Mouse (Mus musculus): ENCODE measurements around the gene Ndufaf8. TPM values are rescaled to one million over a fixed set of nuclear protein-coding genes. Genes with fewer than 3 reads are reported as not detected.

Gene Ndufaf8
- total RNA-seq, 2 experiments from 2014 or later = 34.9 to 38.0 TPM

- no peak for DNase-seq (ENCODE audit: low spot score in 2 of 2)
Observed at GRCm38 (mm10) chr11:120085891-120086627, 12.7 kb upstream of the Ndufaf8 start.

GRCm38 (mm10) chr11:120086702-120087152 lies 12.0 kb upstream of the Ndufaf8 start, which contains the start of gene Cep131:
TSS of gene Cep131 (minus strand) at chr11:120086827.
- peak; percentile 95 to 98 for DNase-seq (ENCODE audit: low spot score in 2 of 2)

DNA sequence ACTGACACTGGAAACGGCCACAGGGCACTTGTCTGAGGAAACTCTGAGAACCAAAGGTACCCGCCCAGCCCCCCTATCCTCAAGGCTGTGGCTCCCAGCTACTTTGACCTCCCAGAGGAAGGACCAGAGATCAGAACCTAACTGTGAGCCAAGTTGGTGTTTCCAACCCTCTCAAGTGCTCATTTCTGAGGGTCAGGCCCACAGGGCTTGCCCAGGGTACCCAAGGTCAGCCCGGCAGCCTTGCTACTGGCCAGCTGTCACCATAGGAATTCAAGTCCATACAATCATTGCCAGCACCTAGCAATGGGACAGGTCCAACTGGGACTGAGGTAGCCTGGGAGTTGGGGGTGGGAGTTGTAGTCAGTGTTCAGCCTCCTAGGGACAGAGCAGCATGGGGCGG lies 8.1 kb upstream of the Ndufaf8 start:
- DNase-seq (ENCODE audit: low spot score in 2 of 2) = no peak

- no peak for DNase-seq (ENCODE audit: low spot score in 2 of 2)
Observed at GRCm38 (mm10) chr11:120092817-120093591, 5.7 kb upstream of the Ndufaf8 start.

DNA sequence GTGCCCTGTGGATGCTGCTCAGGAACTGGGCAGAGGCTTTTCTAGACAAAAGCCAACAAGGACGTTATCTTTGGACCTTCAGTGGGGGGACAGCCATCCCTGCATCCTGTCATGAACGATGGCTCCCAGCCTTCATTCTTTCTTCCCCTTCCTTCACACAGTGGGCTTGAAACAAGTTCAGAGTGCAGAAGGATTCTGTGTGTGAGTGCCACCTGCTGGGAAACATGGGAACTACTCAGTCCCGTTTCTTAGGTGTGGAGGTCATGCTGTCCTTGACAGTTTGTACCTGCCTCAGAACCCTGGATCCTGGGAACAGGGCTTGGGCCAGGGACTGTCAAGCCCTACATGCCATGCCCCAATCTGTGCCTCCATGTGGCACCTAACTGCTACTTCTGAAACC lies 2.3 kb downstream of the Ndufaf8 start:
- DNase-seq (ENCODE audit: low spot score in 2 of 2) = peak; percentile 73 to 75

GRCm38 (mm10) chr11:120103431-120103997 lies 4.8 kb downstream of the Ndufaf8 start:
- no peak for DNase-seq (ENCODE audit: low spot score in 2 of 2)

- DNase-seq (ENCODE audit: low spot score in 2 of 2) = no peak
Observed at GRCm38 (mm10) chr11:120107026-120107425, 8.3 kb downstream of the Ndufaf8 start.

GRCm38 (mm10) chr11:120107796-120108195 lies 9.1 kb downstream of the Ndufaf8 start:
- no peak for DNase-seq (ENCODE audit: low spot score in 2 of 2)

DNA sequence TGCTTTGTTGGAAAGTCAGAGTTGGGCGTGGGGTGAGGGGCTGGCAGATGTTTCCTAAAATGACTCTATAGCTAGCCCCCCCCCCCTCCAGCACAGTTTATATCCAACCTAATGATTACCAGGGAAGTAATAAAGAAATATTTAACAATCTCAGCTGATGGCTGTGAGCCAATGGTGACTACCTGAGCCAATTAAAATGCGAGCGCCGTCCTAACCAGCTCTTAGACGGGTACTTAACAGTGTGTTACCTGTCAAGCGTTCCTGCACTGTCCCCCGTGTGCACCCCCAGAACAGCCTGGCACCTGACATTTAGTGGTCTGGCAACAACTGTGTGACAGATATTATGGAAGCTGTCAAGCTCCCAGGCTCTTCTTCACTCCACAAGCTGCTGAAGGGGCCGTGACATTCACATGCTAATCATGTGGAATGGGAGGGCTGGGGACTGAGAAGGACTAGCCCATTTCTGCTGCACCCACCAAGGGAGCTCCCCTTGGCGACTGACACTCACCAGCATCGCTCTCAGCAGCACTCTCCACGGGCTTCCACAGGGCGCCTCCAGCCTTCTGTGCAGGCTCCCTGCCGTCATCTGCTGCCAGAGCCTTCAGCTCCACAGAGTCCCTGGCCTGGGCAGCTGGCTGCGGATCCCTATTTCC lies 11.0 kb downstream of the Ndufaf8 start:
- DNase-seq (ENCODE audit: low spot score in 2 of 2) = no peak

GRCm38 (mm10) chr11:120110554-120110953 lies 11.8 kb downstream of the Ndufaf8 start:
- no peak for DNase-seq (ENCODE audit: low spot score in 2 of 2)

DNA sequence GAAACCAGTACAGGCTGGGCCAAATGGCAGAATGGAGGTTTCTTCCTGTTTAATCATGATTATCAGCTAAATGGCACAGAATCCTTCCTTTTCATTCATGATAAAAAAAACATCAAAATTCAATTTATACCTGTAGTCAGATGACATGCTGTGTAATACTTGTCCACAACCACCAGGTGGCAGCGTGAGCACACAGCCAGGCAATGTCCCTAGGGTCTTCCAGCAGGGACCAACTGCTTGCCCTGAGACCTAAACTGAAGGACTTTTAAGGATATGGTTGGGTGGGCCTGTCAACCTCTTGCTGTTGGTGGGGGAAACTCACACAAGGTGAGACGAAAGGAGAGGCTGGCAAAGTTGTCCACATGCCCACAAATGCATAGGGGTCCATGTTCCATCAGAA lies 12.3 kb downstream of the Ndufaf8 start:
- DNase-seq (ENCODE audit: low spot score in 2 of 2) = peak; percentile 52 to 65

GRCm38 (mm10) chr11:120112136-120112535 lies 13.4 kb downstream of the Ndufaf8 start:
- no peak for DNase-seq (ENCODE audit: low spot score in 2 of 2)

DNA sequence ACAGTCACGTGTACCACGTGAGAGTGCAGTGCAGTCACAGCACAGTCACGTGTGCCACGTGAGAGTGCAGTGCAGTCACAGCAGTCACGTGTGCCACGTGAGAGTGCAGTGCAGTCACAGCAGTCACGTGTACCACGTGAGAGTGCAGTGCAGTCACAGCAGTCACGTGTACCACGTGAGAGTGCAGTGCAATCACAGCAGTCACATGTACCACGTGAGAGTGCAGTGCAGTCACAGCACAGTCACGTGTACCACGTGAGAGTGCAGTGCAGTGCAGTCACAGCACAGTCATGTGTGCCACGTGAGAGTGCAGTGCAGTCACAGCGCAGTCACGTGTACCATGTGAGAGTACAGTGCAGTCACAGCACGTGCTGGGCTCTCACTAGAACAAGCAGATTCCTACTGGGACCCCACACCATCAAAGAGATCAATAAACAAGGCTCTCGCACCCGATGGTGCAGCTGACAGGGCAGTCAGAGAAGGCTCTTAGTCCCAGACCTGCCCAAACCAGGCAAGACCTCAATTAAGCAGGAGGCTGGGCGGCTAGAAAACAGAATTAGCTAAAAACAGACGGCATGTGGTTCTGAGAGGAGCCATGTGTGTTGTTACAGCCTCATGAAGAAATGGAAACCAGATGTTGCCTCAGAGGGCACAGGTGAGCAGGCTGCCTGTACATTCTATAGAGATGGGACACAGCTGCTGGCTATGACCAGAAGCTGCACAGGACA lies 15.9 kb downstream of the Ndufaf8 start:
- DNase-seq (ENCODE audit: low spot score in 2 of 2) = no peak

DNA sequence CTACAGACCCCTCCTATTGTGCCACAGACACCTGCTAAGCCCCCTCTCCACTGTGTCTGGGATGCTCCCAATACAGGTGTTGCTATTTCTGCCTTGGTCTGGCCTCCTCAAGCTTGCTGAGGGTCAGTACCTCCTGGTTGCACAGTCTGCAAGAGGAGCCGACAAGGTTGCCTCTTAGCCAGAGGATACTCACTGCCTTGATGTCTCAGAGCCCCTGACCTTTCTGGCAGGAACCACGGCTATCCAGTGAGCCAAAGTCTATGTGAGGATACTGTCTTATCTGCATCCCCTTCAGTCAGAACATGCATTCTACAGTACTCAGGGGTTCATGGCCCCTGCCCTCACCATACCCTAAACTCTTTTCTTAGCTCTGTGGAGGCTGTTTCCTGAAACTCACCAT lies 18.9 kb downstream of the Ndufaf8 start:
- DNase-seq (ENCODE audit: low spot score in 2 of 2) = no peak

DNA sequence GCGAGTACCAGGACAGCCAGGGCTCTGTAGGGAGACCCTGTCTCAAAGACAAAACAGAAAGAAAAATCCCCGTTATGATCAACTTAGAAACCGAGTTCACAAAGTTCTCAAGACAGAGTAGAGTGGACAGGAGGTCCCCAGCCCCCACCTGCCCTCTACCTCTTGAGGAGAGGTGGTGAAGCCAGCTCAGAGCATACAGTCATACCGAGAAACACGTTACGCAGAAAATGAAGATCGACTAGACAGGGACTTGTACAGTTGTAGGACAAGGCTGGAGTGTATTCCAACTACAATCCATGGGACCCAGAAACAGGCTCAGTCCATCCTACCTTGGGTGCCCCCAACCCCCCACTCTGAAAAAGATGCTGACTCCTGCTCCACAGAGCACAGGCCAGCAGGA lies 20.4 kb downstream of the Ndufaf8 start:
- no peak for DNase-seq (ENCODE audit: low spot score in 2 of 2)

DNA sequence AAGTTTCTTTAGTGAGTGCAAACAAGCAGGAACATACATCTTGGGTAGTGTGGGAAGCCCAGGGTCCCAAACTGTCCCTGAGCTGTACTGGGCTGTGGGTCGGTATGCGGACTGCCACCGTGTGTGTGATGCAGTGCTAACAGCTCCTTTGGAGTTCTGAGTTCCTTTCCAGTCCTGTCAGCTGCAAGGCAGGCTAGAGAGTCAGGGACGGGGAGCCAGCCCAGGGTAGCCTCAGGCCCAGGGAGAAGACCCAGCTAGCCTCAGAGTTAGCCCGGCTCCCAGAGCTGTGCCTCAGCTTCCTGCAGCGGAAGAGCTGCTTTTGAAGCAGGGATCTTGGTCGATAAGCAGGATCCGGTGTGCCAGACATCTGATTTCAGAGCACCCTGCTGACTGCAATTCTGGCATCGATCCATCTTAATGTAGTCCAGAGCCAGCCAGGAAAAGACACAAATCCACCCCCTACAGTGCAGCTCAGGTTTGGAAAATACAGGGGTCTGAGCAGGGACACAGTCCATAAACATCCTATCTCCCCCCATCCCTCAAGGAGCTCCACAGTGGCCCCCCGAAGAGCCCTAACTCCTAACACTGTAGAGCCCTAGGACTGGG lies 21.3 kb downstream of the Ndufaf8 start:
- DNase-seq (ENCODE audit: low spot score in 2 of 2) = no peak

GRCm38 (mm10) chr11:120120642-120121420 lies 22.1 kb downstream of the Ndufaf8 start:
- DNase-seq (ENCODE audit: low spot score in 2 of 2) = peak; percentile 78 to 83

DNA sequence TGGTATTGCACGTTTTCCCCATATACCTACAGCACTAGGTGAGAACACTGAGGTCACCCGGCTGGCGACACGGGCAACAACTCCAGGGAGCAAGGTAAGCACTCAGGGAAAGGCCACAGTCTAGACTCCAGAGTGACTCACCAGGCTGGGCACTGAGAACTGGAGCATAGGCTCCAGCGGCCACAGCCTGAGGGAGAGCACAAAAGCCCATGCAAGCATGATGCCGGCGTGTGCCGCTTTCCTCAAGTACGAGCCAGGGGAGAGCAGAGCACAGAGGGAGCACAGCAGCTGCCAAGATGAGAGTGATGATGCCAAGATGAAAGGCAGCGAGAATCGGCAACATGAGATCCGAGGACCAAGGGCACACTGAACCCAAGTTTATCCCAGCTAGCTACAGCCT lies 23.4 kb downstream of the Ndufaf8 start:
- DNase-seq (ENCODE audit: low spot score in 2 of 2) = no peak

DNA sequence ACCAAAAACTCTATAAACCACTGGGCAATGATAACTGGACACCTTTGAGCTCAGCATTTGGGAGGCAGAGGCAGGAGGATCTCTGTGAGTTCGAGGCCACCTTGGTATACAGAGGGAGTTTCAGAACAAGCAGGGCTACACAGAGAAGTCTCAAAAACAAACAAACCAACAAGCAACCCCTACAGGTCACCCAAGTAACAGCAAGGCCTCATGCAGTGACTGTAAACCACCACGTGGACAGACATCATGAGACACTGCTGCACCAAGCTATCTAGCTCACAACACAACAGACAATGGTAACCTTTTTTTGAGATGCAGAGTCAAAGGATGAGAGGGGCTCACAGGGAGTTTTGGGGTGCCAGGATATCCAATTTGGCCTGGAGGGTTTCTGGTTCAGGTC lies 28.1 kb downstream of the Ndufaf8 start:
- no peak for DNase-seq (ENCODE audit: low spot score in 2 of 2)

- DNase-seq (ENCODE audit: low spot score in 2 of 2) = no peak
Observed at GRCm38 (mm10) chr11:120129281-120129680, 30.6 kb downstream of the Ndufaf8 start.

Measured in layer of hippocampus, postnatal 14 days (tissue).